Mouse (Mus musculus) limb, embryonic 10.5 days (tissue): ENCODE results near the gene Cyb561. TPM values are rescaled to one million over a fixed set of nuclear protein-coding genes. Genes with fewer than 3 reads are reported as not detected.

Experiments
- DNase-seq: peaks from one replicate; pipeline ENCODE4 v3.0.0-alpha.2; 2017; ENCODE audit warnings: low spot score
- H3K27ac ChIP-seq: fragments of 300-500 bp; sonication (generic); 2 replicates; pipeline ENCODE4 v1.5.1; 2016; ENCODE audit warnings: mild to moderate bottlenecking
- H3K27me3 ChIP-seq: fragments of 300-500 bp; sonication (generic); 2 replicates; pipeline ENCODE4 v1.6.1; 2016; ENCODE audit warnings: low read depth, mild to moderate bottlenecking; ENCODE audit not compliant: poor library complexity, severe bottlenecking
- H3K36me3 ChIP-seq: fragments of 300-500 bp; sonication (generic); 2 replicates; pipeline ENCODE4 v1.6.1; 2016; ENCODE audit warnings: mild to moderate bottlenecking, moderate library complexity
- H3K4me1 ChIP-seq: fragments of 300-500 bp; sonication (generic); 2 replicates; pipeline ENCODE4 v1.6.1; 2016
- H3K4me3 ChIP-seq: fragments of 300-500 bp; sonication (generic); 2 replicates; pipeline ENCODE4 v1.5.1; 2016; ENCODE audit warnings: mild to moderate bottlenecking, moderate library complexity
- H3K9me3 ChIP-seq: fragments of 300-500 bp; sonication (generic); replicated peaks from 2 replicates; pipeline ENCODE4 v1.6.1; 2016; ENCODE audit warnings: mild to moderate bottlenecking
- WGBS: fragments of 180-500 bp; shearing (Covaris S2); methylation state at CpG from one replicate; pipeline ENCODE4 v1.1.7; 2016; 5-methylcytosine and 5-hydroxymethylcytosine counted together
- polyA plus RNA-seq: library from polyadenylated mRNA; unstranded; fragments of >200 nt; fragmentation: Nextera tagmentation; extraction: Ambion mirVana; gene quantifications from 2 replicates; pipeline ENCODE4 v1.2.1, GENCODE M21; 2016

Gene Cyb561
- 6.2 and 7.1 TPM in 2 replicates for polyA plus RNA-seq

GRCm38 (mm10) chr11:105952911-105953386 lies at the start of gene Cyb561:
TSS of gene Cyb561 (minus strand) at chr11:105953336.
- DNase-seq: no peak
- H3K27me3 ChIP-seq: no peaks in the 10 kb centered on the region
- no peak within 1 kb of the TSS for H3K4me3 ChIP-seq
- H3K27ac ChIP-seq: 0 out of 2 replicates have a peak within 1 kb of the TSS, but pooled peaks have one; percentile 15
- H3K9me3 ChIP-seq: no peaks in the 10 kb centered on the region
- no peaks in the 10 kb centered on the region for H3K36me3 ChIP-seq
- H3K4me1 ChIP-seq: peaks cover 25% of the 10 kb centered on the region
- WGBS: 74% methylated on average over 12 of the region's 12 CpGs

GRCm38 (mm10) chr11:106001718-106002117 lies 48.6 kb upstream of the Cyb561 start:
- WGBS: 55% methylated on average over 4 of the region's 4 CpGs
- no peaks in the 10 kb centered on the region for H3K36me3 ChIP-seq
- no peak overlapping the region for H3K27ac ChIP-seq
- no peaks in the 10 kb centered on the region for H3K4me1 ChIP-seq
- H3K4me3 ChIP-seq: no peak overlapping the region
- no peaks in the 10 kb centered on the region for H3K27me3 ChIP-seq
- no peaks in the 10 kb centered on the region for H3K9me3 ChIP-seq
- DNase-seq: no peak

GRCm38 (mm10) chr11:106000062-106000461 lies 46.9 kb upstream of the Cyb561 start:
- no peaks in the 10 kb centered on the region for H3K4me1 ChIP-seq
- H3K27ac ChIP-seq: no peak overlapping the region
- no peak overlapping the region for H3K4me3 ChIP-seq
- no peaks in the 10 kb centered on the region for H3K9me3 ChIP-seq
- H3K36me3 ChIP-seq: no peaks in the 10 kb centered on the region
- no peaks in the 10 kb centered on the region for H3K27me3 ChIP-seq
- no peak for DNase-seq
- WGBS: 92% methylated on average over 6 of the region's 6 CpGs

GRCm38 (mm10) chr11:105994375-105994774 lies 41.2 kb upstream of the Cyb561 start, which contains the start of gene Ace3:
TSS of gene Ace3 (plus strand) at chr11:105994675.
- Histone ChIP-seq H3K27me3 (no peaks in the 10 kb centered on the region), H3K9me3 (no peaks in the 10 kb centered on the region), H3K4me1 (no peaks in the 10 kb centered on the region), H3K36me3 (no peaks in the 10 kb centered on the region), H3K4me3 (no peak within 1 kb of the TSS), H3K27ac (no peak within 1 kb of the TSS)
- DNase-seq: no peak
- 92% methylated on average over 3 of the region's 3 CpGs for WGBS

- WGBS: 67% methylated on average over 2 of the region's 2 CpGs
- DNase-seq: no peak
Measured at GRCm38 (mm10) chr11:105990231-105990630, 37.1 kb upstream of the Cyb561 start.

GRCm38 (mm10) chr11:105989446-105989845 lies 36.3 kb upstream of the Cyb561 start:
- Histone ChIP-seq H3K27me3 (no peaks in the 10 kb centered on the region), H3K4me1 (0 out of 2 replicates have a peak, but pooled peaks cover 3% of the 10 kb centered on the region), H3K36me3 (no peaks in the 10 kb centered on the region), H3K27ac (no peak overlapping the region), H3K4me3 (no peak overlapping the region), H3K9me3 (no peaks in the 10 kb centered on the region)
- 82% methylated on average over 6 of the region's 6 CpGs for WGBS
- DNase-seq: no peak

More at GRCm38 (mm10) chr11:105990231-105990630, 37.1 kb upstream of the Cyb561 start:
- no peaks in the 10 kb centered on the region for H3K9me3 ChIP-seq
- no peaks in the 10 kb centered on the region for H3K27me3 ChIP-seq
- H3K4me1 ChIP-seq: 0 out of 2 replicates have a peak, but pooled peaks cover 3% of the 10 kb centered on the region
- H3K27ac ChIP-seq: no peak overlapping the region
- no peak overlapping the region for H3K4me3 ChIP-seq
- no peaks in the 10 kb centered on the region for H3K36me3 ChIP-seq

GRCm38 (mm10) chr11:105987446-105987845 lies 34.3 kb upstream of the Cyb561 start:
- Histone ChIP-seq H3K27me3 (no peaks in the 10 kb centered on the region), H3K4me1 (0 out of 2 replicates have a peak, but pooled peaks cover 3% of the 10 kb centered on the region), H3K9me3 (no peaks in the 10 kb centered on the region), H3K27ac (no peak overlapping the region), H3K36me3 (no peaks in the 10 kb centered on the region), H3K4me3 (no peak overlapping the region)
- DNase-seq: no peak
- WGBS: 87% methylated on average over 6 of the region's 6 CpGs

GRCm38 (mm10) chr11:105984452-105984851 lies 31.3 kb upstream of the Cyb561 start:
- Histone ChIP-seq H3K27me3 (no peaks in the 10 kb centered on the region), H3K36me3 (no peaks in the 10 kb centered on the region), H3K9me3 (no peaks in the 10 kb centered on the region), H3K27ac (no peak overlapping the region), H3K4me3 (no peak overlapping the region), H3K4me1 (0 out of 2 replicates have a peak, but pooled peaks cover 3% of the 10 kb centered on the region)
- no peak for DNase-seq
- 75% methylated on average over 4 of the region's 4 CpGs for WGBS

GRCm38 (mm10) chr11:105978634-105979033 lies 25.5 kb upstream of the Cyb561 start:
- Histone ChIP-seq H3K4me1 (no peaks in the 10 kb centered on the region), H3K9me3 (no peaks in the 10 kb centered on the region), H3K4me3 (no peak overlapping the region), H3K27me3 (peaks cover 4% of the 10 kb centered on the region; the same call in 1 of the 2 replicates), H3K27ac (no peak overlapping the region), H3K36me3 (no peaks in the 10 kb centered on the region)
- WGBS: 67% methylated on average over 5 of the region's 5 CpGs
- DNase-seq: no peak

- H3K4me3 ChIP-seq: no peak overlapping the region
- WGBS: 83% methylated on average over 2 of the region's 2 CpGs
- H3K36me3 ChIP-seq: no peaks in the 10 kb centered on the region
- no peak overlapping the region for H3K27ac ChIP-seq
- no peak for DNase-seq
- H3K9me3 ChIP-seq: no peaks in the 10 kb centered on the region
- no peaks in the 10 kb centered on the region for H3K4me1 ChIP-seq
- H3K27me3 ChIP-seq: peaks cover 4% of the 10 kb centered on the region; the same call in 1 of the 2 replicates
Measured at GRCm38 (mm10) chr11:105978232-105978631, 25.1 kb upstream of the Cyb561 start.

- no peak for DNase-seq
- 94% methylated on average over 5 of the region's 5 CpGs for WGBS
- H3K4me1 ChIP-seq: no peaks in the 10 kb centered on the region
- peaks cover 19% of the 10 kb centered on the region; the same call in 1 of the 2 replicates for H3K27me3 ChIP-seq
- no peaks in the 10 kb centered on the region for H3K9me3 ChIP-seq
- no peak overlapping the region for H3K4me3 ChIP-seq
- H3K27ac ChIP-seq: no peak overlapping the region
- H3K36me3 ChIP-seq: no peaks in the 10 kb centered on the region
Measured at GRCm38 (mm10) chr11:105975636-105976035, 22.5 kb upstream of the Cyb561 start.

GRCm38 (mm10) chr11:105975050-105975449 lies 21.9 kb upstream of the Cyb561 start:
- Histone ChIP-seq H3K27me3 (peaks cover 25% of the 10 kb centered on the region), H3K36me3 (no peaks in the 10 kb centered on the region), H3K4me3 (no peak overlapping the region), H3K4me1 (no peaks in the 10 kb centered on the region), H3K27ac (no peak overlapping the region), H3K9me3 (no peaks in the 10 kb centered on the region)
- 81% methylated on average over 3 of the region's 3 CpGs for WGBS
- no peak for DNase-seq

GRCm38 (mm10) chr11:105974593-105974992 lies 21.5 kb upstream of the Cyb561 start:
- no peaks in the 10 kb centered on the region for H3K4me1 ChIP-seq
- H3K36me3 ChIP-seq: no peaks in the 10 kb centered on the region
- no peak for DNase-seq
- H3K4me3 ChIP-seq: no peak overlapping the region
- H3K27me3 ChIP-seq: peaks cover 30% of the 10 kb centered on the region
- H3K27ac ChIP-seq: no peak overlapping the region
- WGBS: 94% methylated on average over 6 of the region's 6 CpGs
- H3K9me3 ChIP-seq: no peaks in the 10 kb centered on the region

- no peak for DNase-seq
- Histone ChIP-seq H3K4me1 (peaks cover 18% of the 10 kb centered on the region), H3K27me3 (peaks cover 73% of the 10 kb centered on the region), H3K4me3 (no peak overlapping the region), H3K36me3 (no peaks in the 10 kb centered on the region), H3K9me3 (no peaks in the 10 kb centered on the region), H3K27ac (no peak overlapping the region)
- WGBS: 55% methylated on average over 1 of the region's 1 CpGs
Measured at GRCm38 (mm10) chr11:105969516-105969915, 16.4 kb upstream of the Cyb561 start.
